Mouse (Mus musculus): Measurements from ENCODE around the gene Olfr1411. TPM values are rescaled to one million over a fixed set of nuclear protein-coding genes. Genes with fewer than 3 reads are reported as not detected.

The Olfr1411 gene
- total and polyA plus RNA-seq, 2 experiments from 2014 or later = not detected

DNA sequence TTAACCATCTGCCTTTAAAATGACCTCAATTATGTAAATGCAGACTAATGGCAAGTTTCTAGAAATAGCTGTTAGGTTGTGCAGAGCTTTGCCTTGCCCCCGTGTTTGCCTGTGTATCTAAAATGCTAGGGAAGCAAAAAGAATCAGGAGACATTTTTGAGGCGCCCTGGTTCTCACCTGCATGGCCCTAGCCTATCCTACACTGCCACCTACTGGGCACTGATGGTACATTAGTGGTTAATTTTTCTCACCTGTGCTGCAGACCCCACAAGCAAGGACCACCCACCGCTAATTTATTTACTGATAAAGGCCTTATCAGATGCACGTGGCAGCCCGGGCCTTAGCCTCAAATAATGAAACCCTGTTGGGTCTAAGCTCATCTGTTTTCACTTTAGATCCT lies 16.8 kb downstream of the Olfr1411 start:
- Histone ChIP-seq H3K27ac (ENCODE audit: low read depth, low read length) (no peak overlapping the region), H3K36me3 (ENCODE audit: insufficient read depth) (no peaks in the 10 kb centered on the region), H3K27me3 (ENCODE audit: insufficient read depth, low read length) (no peaks in the 10 kb centered on the region), H3K9me3 (ENCODE audit: low read length) (no peaks in the 10 kb centered on the region), H3K4me3 (ENCODE audit: low read depth, low read length) (no peak overlapping the region), H3K4me1 (ENCODE audit: insufficient read depth) (no peaks in the 10 kb centered on the region), H3K4me2 (ENCODE audit: low read depth) (no peak overlapping the region), H3K9ac (no peak overlapping the region)
- DNase-seq (peak; percentile 79), ATAC-seq (peak; percentile 50; the same call in 1 of the 2 replicates)
- WGBS = 3% methylated on average over 5 of the region's 5 CpGs
- TF ChIP-seq CTCF (IDR thresholded peaks at IDR 0.05; ENCODE audit: low read depth) = peak; percentile 88

DNA sequence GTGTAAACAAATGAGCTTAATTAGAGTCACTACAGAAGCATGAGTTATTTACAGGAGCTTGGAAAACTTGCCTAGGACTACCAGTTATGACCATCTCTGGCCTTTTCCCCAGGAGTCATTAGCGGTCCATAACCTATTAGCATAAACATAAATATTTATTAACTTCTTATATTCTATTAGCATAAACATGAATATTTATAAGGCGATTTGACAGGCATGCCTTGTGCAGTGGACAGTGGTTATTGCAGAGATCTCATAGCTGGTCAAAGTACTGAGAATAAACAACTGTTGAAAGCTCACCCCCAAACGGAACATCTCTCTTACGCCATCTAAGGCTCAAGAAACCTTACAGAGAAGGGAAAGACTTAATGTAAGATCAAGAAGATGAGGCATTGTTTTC lies 19.0 kb downstream of the Olfr1411 start:
- no peak overlapping the region for H3K4me2 ChIP-seq (ENCODE audit: low read depth)
- H3K36me3 ChIP-seq (ENCODE audit: insufficient read depth) = no peaks in the 10 kb centered on the region
- H3K9me3 ChIP-seq (ENCODE audit: low read length) = no peaks in the 10 kb centered on the region
- ATAC-seq (no peak), DNase-seq (no peak)
- no peak overlapping the region for H3K9ac ChIP-seq
- no peak overlapping the region for H3K27ac ChIP-seq (ENCODE audit: low read depth, low read length)
- no peak overlapping the region for H3K4me3 ChIP-seq (ENCODE audit: low read depth, low read length)
- WGBS = 27% methylated on average over 4 of the region's 4 CpGs
- no peak for TF ChIP-seq CTCF (IDR thresholded peaks at IDR 0.05; ENCODE audit: low read depth)
- no peaks in the 10 kb centered on the region for H3K4me1 ChIP-seq (ENCODE audit: insufficient read depth)
- no peaks in the 10 kb centered on the region for H3K27me3 ChIP-seq (ENCODE audit: insufficient read depth, low read length)

DNA sequence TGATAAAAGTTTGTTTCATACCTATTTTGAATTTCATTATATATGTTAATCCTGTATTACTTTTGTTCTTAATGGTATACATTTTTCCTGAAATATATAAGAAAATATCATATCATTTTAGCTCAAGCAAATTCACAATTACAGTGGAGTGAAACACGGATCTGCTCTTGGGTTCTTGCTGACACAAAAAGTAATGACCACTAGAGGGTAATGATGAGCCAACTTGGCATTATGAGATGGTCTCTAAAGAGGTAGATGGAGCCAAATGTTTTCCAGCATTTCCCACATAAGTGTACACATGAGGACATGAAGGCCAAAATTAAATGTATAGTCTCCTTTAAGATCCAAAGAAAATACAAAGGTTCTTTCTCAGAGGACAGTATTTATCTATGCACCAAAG lies 20.3 kb downstream of the Olfr1411 start:
- peak; percentile 61 for DNase-seq
- H3K27ac ChIP-seq (ENCODE audit: low read depth, low read length) = no peak overlapping the region
- no peaks in the 10 kb centered on the region for H3K36me3 ChIP-seq (ENCODE audit: insufficient read depth)
- no peaks in the 10 kb centered on the region for H3K27me3 ChIP-seq (ENCODE audit: insufficient read depth, low read length)
- no peak overlapping the region for H3K9ac ChIP-seq
- WGBS = 13% methylated on average over 1 of the region's 1 CpGs
- no peak overlapping the region for H3K4me2 ChIP-seq (ENCODE audit: low read depth)
- ATAC-seq = no peak; the same call in 1 of the 2 replicates
- H3K4me1 ChIP-seq (ENCODE audit: insufficient read depth) = no peaks in the 10 kb centered on the region
- no peak overlapping the region for H3K4me3 ChIP-seq (ENCODE audit: low read depth, low read length)
- H3K9me3 ChIP-seq (ENCODE audit: low read length) = no peaks in the 10 kb centered on the region
- TF ChIP-seq CTCF (IDR thresholded peaks at IDR 0.05; ENCODE audit: low read depth) = peak; percentile 73

DNA sequence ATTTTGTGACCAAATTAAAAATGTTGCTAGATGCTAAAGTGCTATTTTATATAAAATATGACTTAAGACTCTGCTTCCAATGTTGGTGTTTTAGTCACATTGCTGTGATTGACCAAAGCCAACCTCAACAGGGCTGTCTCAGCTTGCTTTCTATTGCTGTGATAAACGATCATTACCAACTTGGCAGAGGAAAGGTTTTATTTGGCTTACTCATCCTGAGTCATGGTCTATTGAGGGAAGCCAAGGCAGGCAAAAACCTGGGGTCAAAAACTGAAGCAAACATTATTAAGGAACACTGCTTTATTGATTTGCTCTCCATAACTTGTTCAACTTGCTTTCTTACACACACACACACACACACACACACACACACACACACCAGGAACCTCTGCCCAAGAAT lies 21.8 kb downstream of the Olfr1411 start:
- no peak for DNase-seq
- 71% methylated on average over 1 of the region's 1 CpGs for WGBS

DNA sequence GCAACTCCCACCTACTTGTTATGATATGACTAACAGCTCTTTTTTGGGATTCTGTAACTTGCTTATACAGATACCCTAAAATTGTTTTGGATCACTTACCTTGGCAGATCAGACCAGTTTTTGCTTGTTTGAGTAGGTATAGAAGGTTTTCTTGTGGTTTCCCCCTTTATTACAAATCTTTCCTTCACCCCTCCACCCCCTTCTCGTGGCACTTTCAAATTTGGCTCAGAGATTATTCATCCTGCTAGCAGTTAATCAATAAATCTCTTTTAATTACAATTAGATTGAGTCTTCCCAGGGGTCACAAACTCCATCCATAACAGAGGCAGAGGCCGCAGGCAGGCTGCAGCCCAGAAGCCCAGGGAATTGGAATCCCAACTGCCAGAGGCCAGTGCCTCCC lies 23.3 kb downstream of the Olfr1411 start, which contains the start of gene Olfr12:
TSS of gene Olfr12 (plus strand) at position 301 of the 400 bp plus-strand sequence.
- Histone ChIP-seq H3K27ac (ENCODE audit: low read depth, low read length) (no peak within 1 kb of the TSS), H3K9me3 (ENCODE audit: low read length) (no peaks in the 10 kb centered on the region), H3K9ac (no peak within 1 kb of the TSS), H3K4me3 (ENCODE audit: low read depth, low read length) (no peak within 1 kb of the TSS), H3K27me3 (ENCODE audit: insufficient read depth, low read length) (no peaks in the 10 kb centered on the region), H3K4me1 (ENCODE audit: insufficient read depth) (no peaks in the 10 kb centered on the region), H3K4me2 (ENCODE audit: low read depth) (no peak within 1 kb of the TSS), H3K36me3 (ENCODE audit: insufficient read depth) (no peaks in the 10 kb centered on the region)
- TF ChIP-seq CTCF (IDR thresholded peaks at IDR 0.05; ENCODE audit: low read depth) = no peak
- DNase-seq (no peak), ATAC-seq (no peak)
- 66% methylated on average over 2 of the region's 2 CpGs for WGBS

More for the DNA sequence above, 21.8 kb downstream of the Olfr1411 start:
- Histone ChIP-seq H3K9me3 (ENCODE audit: low read length) (no peaks in the 10 kb centered on the region), H3K4me1 (ENCODE audit: insufficient read depth) (no peaks in the 10 kb centered on the region), H3K4me2 (ENCODE audit: low read depth) (no peak overlapping the region), H3K27me3 (ENCODE audit: insufficient read depth, low read length) (no peaks in the 10 kb centered on the region), H3K9ac (no peak overlapping the region), H3K27ac (ENCODE audit: low read depth, low read length) (no peak overlapping the region), H3K4me3 (ENCODE audit: low read depth, low read length) (no peak overlapping the region), H3K36me3 (ENCODE audit: insufficient read depth) (no peaks in the 10 kb centered on the region)
- no peak for TF ChIP-seq CTCF (IDR thresholded peaks at IDR 0.05; ENCODE audit: low read depth)
- no peak for ATAC-seq

DNA sequence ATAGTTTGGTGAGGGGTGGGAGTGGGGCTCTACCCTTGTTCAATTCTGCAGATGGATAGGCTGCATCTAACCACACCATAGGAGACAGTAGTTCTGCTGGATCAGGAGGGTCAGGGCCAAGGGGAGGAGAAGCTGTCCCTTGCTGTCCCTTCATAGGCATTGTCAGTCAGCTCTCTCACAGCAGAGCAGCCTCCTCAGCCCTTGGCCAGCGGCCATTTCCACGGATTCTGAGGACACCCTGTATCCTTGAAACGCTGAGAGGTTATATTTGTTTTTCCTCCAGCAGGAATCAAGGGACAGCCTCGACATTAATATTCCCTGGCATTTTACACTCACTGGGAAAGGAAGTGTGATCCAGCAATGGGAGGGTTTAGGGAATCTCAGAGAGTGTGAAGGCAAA lies 24.1 kb downstream of the Olfr1411 start:
- Histone ChIP-seq H3K27ac (ENCODE audit: low read depth, low read length) (no peak overlapping the region), H3K4me2 (ENCODE audit: low read depth) (no peak overlapping the region), H3K4me1 (ENCODE audit: insufficient read depth) (no peaks in the 10 kb centered on the region), H3K9me3 (ENCODE audit: low read length) (no peaks in the 10 kb centered on the region), H3K9ac (no peak overlapping the region), H3K4me3 (ENCODE audit: low read depth, low read length) (no peak overlapping the region), H3K27me3 (ENCODE audit: insufficient read depth, low read length) (no peaks in the 10 kb centered on the region), H3K36me3 (ENCODE audit: insufficient read depth) (no peaks in the 10 kb centered on the region)
- ATAC-seq = no peak
- no peak for TF ChIP-seq CTCF (IDR thresholded peaks at IDR 0.05; ENCODE audit: low read depth)
- WGBS = 72% methylated on average over 4 of the region's 4 CpGs
- DNase-seq = no peak

DNA sequence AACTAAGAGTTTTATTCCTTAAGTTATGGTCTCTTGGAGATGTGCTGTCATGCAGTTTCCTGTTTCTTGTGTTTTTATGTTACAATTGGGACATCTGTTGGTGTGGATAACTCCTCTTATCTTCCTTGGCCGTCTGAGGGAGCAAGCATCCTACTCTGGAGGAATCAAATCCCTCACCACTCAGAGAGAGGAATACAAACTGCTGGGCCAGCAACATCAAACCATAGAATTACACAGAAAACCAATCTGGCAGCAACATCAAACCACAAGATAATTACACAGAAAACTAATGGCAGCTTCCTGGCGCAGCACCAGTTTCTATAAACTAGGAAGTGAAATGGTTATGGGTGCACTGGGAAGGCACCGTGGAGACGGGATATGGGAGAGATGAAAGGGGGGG lies 34.0 kb downstream of the Olfr1411 start:
- H3K9ac ChIP-seq = no peak overlapping the region
- WGBS = 52% methylated on average over 4 of the region's 4 CpGs
- no peaks in the 10 kb centered on the region for H3K4me1 ChIP-seq (ENCODE audit: insufficient read depth)
- H3K9me3 ChIP-seq (ENCODE audit: low read length) = no peaks in the 10 kb centered on the region
- H3K4me3 ChIP-seq (ENCODE audit: low read depth, low read length) = no peak overlapping the region
- H3K27me3 ChIP-seq (ENCODE audit: insufficient read depth, low read length) = no peaks in the 10 kb centered on the region
- no peak overlapping the region for H3K4me2 ChIP-seq (ENCODE audit: low read depth)
- DNase-seq (no peak), ATAC-seq (no peak)
- no peak overlapping the region for H3K27ac ChIP-seq (ENCODE audit: low read depth, low read length)
- TF ChIP-seq CTCF (IDR thresholded peaks at IDR 0.05; ENCODE audit: low read depth) = no peak
- no peaks in the 10 kb centered on the region for H3K36me3 ChIP-seq (ENCODE audit: insufficient read depth)

DNA sequence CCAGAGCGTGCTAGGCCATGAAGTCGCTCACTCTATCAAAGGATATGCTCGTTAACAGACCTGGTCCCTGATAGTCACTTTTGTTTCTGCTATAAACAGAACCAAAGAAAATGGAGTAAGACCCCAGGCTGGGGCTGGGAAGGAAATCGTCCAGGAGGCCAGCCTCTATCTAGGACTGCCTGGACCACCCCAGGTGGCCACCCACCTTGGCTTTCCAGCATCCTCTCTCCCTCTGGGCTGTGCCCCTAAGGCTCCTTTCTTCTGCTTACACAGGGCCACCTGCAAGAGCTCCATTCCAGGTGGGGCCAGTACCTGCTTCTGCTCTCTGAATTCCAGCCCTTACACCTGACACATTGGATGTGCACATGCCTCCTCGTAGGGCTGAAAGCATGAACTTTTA lies 38.0 kb downstream of the Olfr1411 start:
- ATAC-seq = no peak
- no peaks in the 10 kb centered on the region for H3K27me3 ChIP-seq (ENCODE audit: insufficient read depth, low read length)
- no peaks in the 10 kb centered on the region for H3K9me3 ChIP-seq (ENCODE audit: low read length)
- no peaks in the 10 kb centered on the region for H3K4me1 ChIP-seq (ENCODE audit: insufficient read depth)
- WGBS = 51% methylated on average over 5 of the region's 5 CpGs
- no peak overlapping the region for H3K4me3 ChIP-seq (ENCODE audit: low read depth, low read length)
- DNase-seq = no peak
- no peak overlapping the region for H3K9ac ChIP-seq
- no peak overlapping the region for H3K27ac ChIP-seq (ENCODE audit: low read depth, low read length)
- H3K36me3 ChIP-seq (ENCODE audit: insufficient read depth) = peaks cover 15% of the 10 kb centered on the region
- no peak for TF ChIP-seq CTCF (IDR thresholded peaks at IDR 0.05; ENCODE audit: low read depth)
- H3K4me2 ChIP-seq (ENCODE audit: low read depth) = no peak overlapping the region
